Mouse (Mus musculus): ENCODE measurements around the gene Bri3.

DNA sequence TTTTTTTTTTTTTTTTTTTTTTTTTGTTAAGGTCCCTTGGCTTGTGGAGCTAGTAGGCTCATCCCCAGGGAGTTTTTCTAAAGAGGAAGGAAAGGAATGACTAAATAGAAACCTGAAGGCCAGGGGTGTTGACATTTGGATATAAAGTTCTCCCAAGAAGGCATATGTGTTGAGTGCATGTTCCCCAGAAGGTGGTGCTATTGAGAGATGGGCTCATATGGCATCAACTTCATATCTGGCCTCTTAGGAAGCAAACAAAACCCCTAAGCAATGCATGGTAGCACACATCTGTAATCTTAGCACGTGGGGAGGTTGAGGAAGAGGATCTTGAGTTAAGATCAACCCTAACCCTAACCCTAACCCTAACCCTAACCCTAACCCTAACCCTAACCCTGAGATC lies 12.8 kb upstream of the Bri3 start:
- TF ChIP-seq CTCF (IDR thresholded peaks at IDR 0.05; ENCODE audit: insufficient read depth, low read depth, low read length) (no peak), POLR2A (IDR thresholded peaks at IDR 0.05; ENCODE audit: insufficient read depth, low read depth, low read length) (no peak)
